Mouse (Mus musculus): ENCODE results near the gene Col1a2. TPM values are rescaled to one million over a fixed set of nuclear protein-coding genes. Genes with fewer than 3 reads are reported as not detected.

Gene Col1a2
- polyA plus RNA-seq, 1 experiment: 144 TPM

GRCm38 (mm10) chr6:4528439-4528838, 23.8 kb downstream of the Col1a2 start:
- no peaks in the 10 kb centered on the region for H3K27me3 ChIP-seq (ENCODE audit: control insufficient read depth, insufficient read depth, insufficient read length)
- no peak overlapping the region for H3K4me3 ChIP-seq (ENCODE audit: insufficient read depth, poor library complexity, severe bottlenecking)
- H3K79me3 ChIP-seq (ENCODE audit: low read depth): no peaks in the 10 kb centered on the region
- no peak overlapping the region for H3ac ChIP-seq (ENCODE audit: control insufficient read depth, insufficient read length, low read depth)
- H3K79me2 ChIP-seq (ENCODE audit: control insufficient read depth, insufficient read depth): no peaks in the 10 kb centered on the region
- H3K36me3 ChIP-seq (ENCODE audit: control insufficient read depth, insufficient read depth): peaks cover 100% of the 10 kb centered on the region
- no peak for TF ChIP-seq USF1 (IDR thresholded peaks at IDR 0.05; ENCODE audit: low read depth)
- TF ChIP-seq MAX (IDR thresholded peaks at IDR 0.05): no peak
- TF ChIP-seq MYOG (IDR thresholded peaks at IDR 0.05; ENCODE audit: control insufficient read depth, extremely low read depth, insufficient read length): no peak
- TF ChIP-seq FOSL1 (IDR thresholded peaks at IDR 0.05; ENCODE audit: insufficient read depth, low read length, poor library complexity, severe bottlenecking): no peak
- TF ChIP-seq CEBPB (IDR thresholded peaks at IDR 0.05; ENCODE audit: low read depth): no peak
- TF ChIP-seq MYOD1 (IDR thresholded peaks at IDR 0.05; ENCODE audit: control insufficient read depth, insufficient read length, low read depth): no peak
- no peak for TF ChIP-seq CTCF (IDR thresholded peaks at IDR 0.05; ENCODE audit: control insufficient read depth, insufficient read depth, insufficient read length)

- Histone ChIP-seq H3K36me3 (ENCODE audit: control insufficient read depth, insufficient read depth) (peaks cover 100% of the 10 kb centered on the region), H3K79me3 (ENCODE audit: low read depth) (no peaks in the 10 kb centered on the region), H3ac (ENCODE audit: control insufficient read depth, insufficient read length, low read depth) (no peak overlapping the region), H3K4me3 (ENCODE audit: insufficient read depth, poor library complexity, severe bottlenecking) (no peak overlapping the region), H3K27me3 (ENCODE audit: control insufficient read depth, insufficient read depth, insufficient read length) (no peaks in the 10 kb centered on the region), H3K79me2 (ENCODE audit: control insufficient read depth, insufficient read depth) (no peaks in the 10 kb centered on the region)
- TF ChIP-seq CEBPB (IDR thresholded peaks at IDR 0.05; ENCODE audit: low read depth) (no peak), CTCF (IDR thresholded peaks at IDR 0.05; ENCODE audit: control insufficient read depth, insufficient read depth, insufficient read length) (no peak), USF1 (IDR thresholded peaks at IDR 0.05; ENCODE audit: low read depth) (no peak), FOSL1 (IDR thresholded peaks at IDR 0.05; ENCODE audit: insufficient read depth, low read length, poor library complexity, severe bottlenecking) (peak; percentile 32), MYOD1 (IDR thresholded peaks at IDR 0.05; ENCODE audit: control insufficient read depth, insufficient read length, low read depth) (peak; percentile 25)
Measured at GRCm38 (mm10) chr6:4530986-4531385, 26.4 kb downstream of the Col1a2 start.

- Histone ChIP-seq H3K36me3 (ENCODE audit: control insufficient read depth, insufficient read depth) (peaks cover 100% of the 10 kb centered on the region), H3K79me3 (ENCODE audit: low read depth) (no peaks in the 10 kb centered on the region), H3K27me3 (ENCODE audit: control insufficient read depth, insufficient read depth, insufficient read length) (no peaks in the 10 kb centered on the region), H3K4me3 (ENCODE audit: insufficient read depth, poor library complexity, severe bottlenecking) (no peak overlapping the region), H3K79me2 (ENCODE audit: control insufficient read depth, insufficient read depth) (no peaks in the 10 kb centered on the region), H3ac (ENCODE audit: control insufficient read depth, insufficient read length, low read depth) (no peak overlapping the region)
- TF ChIP-seq MYOG (IDR thresholded peaks at IDR 0.05; ENCODE audit: control insufficient read depth, extremely low read depth, insufficient read length) (no peak), FOSL1 (IDR thresholded peaks at IDR 0.05; ENCODE audit: insufficient read depth, low read length, poor library complexity, severe bottlenecking) (no peak), CEBPB (IDR thresholded peaks at IDR 0.05; ENCODE audit: low read depth) (no peak), CTCF (IDR thresholded peaks at IDR 0.05; ENCODE audit: control insufficient read depth, insufficient read depth, insufficient read length) (no peak), MAX (IDR thresholded peaks at IDR 0.05) (no peak), USF1 (IDR thresholded peaks at IDR 0.05; ENCODE audit: low read depth) (no peak), MYOD1 (IDR thresholded peaks at IDR 0.05; ENCODE audit: control insufficient read depth, insufficient read length, low read depth) (no peak)
Measured at GRCm38 (mm10) chr6:4532898-4533297, 28.3 kb downstream of the Col1a2 start.

GRCm38 (mm10) chr6:4534462-4535079, 30.0 kb downstream of the Col1a2 start:
- no peak for TF ChIP-seq MYOG (IDR thresholded peaks at IDR 0.05; ENCODE audit: control insufficient read depth, extremely low read depth, insufficient read length)
- no peak for TF ChIP-seq USF1 (IDR thresholded peaks at IDR 0.05; ENCODE audit: low read depth)
- TF ChIP-seq MYOD1 (IDR thresholded peaks at IDR 0.05; ENCODE audit: control insufficient read depth, insufficient read length, low read depth): no peak
- no peak for TF ChIP-seq CTCF (IDR thresholded peaks at IDR 0.05; ENCODE audit: control insufficient read depth, insufficient read depth, insufficient read length)
- no peak for TF ChIP-seq CEBPB (IDR thresholded peaks at IDR 0.05; ENCODE audit: low read depth)
- no peak for TF ChIP-seq FOSL1 (IDR thresholded peaks at IDR 0.05; ENCODE audit: insufficient read depth, low read length, poor library complexity, severe bottlenecking)
- no peak for TF ChIP-seq MAX (IDR thresholded peaks at IDR 0.05)
- Histone ChIP-seq H3K27me3 (ENCODE audit: control insufficient read depth, insufficient read depth, insufficient read length) (no peaks in the 10 kb centered on the region), H3K4me3 (ENCODE audit: insufficient read depth, poor library complexity, severe bottlenecking) (no peak overlapping the region), H3K79me3 (ENCODE audit: low read depth) (no peaks in the 10 kb centered on the region), H3K36me3 (ENCODE audit: control insufficient read depth, insufficient read depth) (peaks cover 100% of the 10 kb centered on the region), H3ac (ENCODE audit: control insufficient read depth, insufficient read length, low read depth) (no peak overlapping the region), H3K79me2 (ENCODE audit: control insufficient read depth, insufficient read depth) (no peaks in the 10 kb centered on the region)

GRCm38 (mm10) chr6:4541926-4542715, 37.5 kb downstream of the Col1a2 start:
- Histone ChIP-seq H3K27me3 (ENCODE audit: control insufficient read depth, insufficient read depth, insufficient read length) (no peaks in the 10 kb centered on the region), H3K79me2 (ENCODE audit: control insufficient read depth, insufficient read depth) (no peaks in the 10 kb centered on the region), H3K4me3 (ENCODE audit: insufficient read depth, poor library complexity, severe bottlenecking) (no peak overlapping the region), H3ac (ENCODE audit: control insufficient read depth, insufficient read length, low read depth) (no peak overlapping the region), H3K79me3 (ENCODE audit: low read depth) (no peaks in the 10 kb centered on the region), H3K36me3 (ENCODE audit: control insufficient read depth, insufficient read depth) (peaks cover 51% of the 10 kb centered on the region)
- TF ChIP-seq CEBPB (IDR thresholded peaks at IDR 0.05; ENCODE audit: low read depth) (no peak), MYOD1 (IDR thresholded peaks at IDR 0.05; ENCODE audit: control insufficient read depth, insufficient read length, low read depth) (no peak), FOSL1 (IDR thresholded peaks at IDR 0.05; ENCODE audit: insufficient read depth, low read length, poor library complexity, severe bottlenecking) (no peak), MAX (IDR thresholded peaks at IDR 0.05) (no peak), MYOG (IDR thresholded peaks at IDR 0.05; ENCODE audit: control insufficient read depth, extremely low read depth, insufficient read length) (no peak), CTCF (IDR thresholded peaks at IDR 0.05; ENCODE audit: control insufficient read depth, insufficient read depth, insufficient read length) (no peak), USF1 (IDR thresholded peaks at IDR 0.05; ENCODE audit: low read depth) (no peak)

Measured in C2C12 (cell line).